Mouse (Mus musculus) myocyte (in vitro differentiated cells): ENCODE results near the gene Notch2. TPM values are rescaled to one million over a fixed set of nuclear protein-coding genes. Genes with fewer than 3 reads are reported as not detected.

ENCODE experiments used
- H3K27me3 ChIP-seq: one replicate; pipeline ENCODE4 v1.6.1; 2011; ENCODE audit not compliant: control insufficient read depth, insufficient read depth, insufficient read length
- H3K36me3 ChIP-seq: one replicate; pipeline ENCODE4 v1.6.1; 2011; ENCODE audit not compliant: control insufficient read depth, insufficient read depth
- H3K4me2 ChIP-seq: one replicate; pipeline ENCODE4 v1.6.1; 2011; ENCODE audit warnings: low read depth, control low read depth
- H3K4me3 ChIP-seq: one replicate; pipeline ENCODE4 v1.5.1; 2011; ENCODE audit warnings: mild to moderate bottlenecking, control low read depth, moderate library complexity
- H3K79me2 ChIP-seq: one replicate; pipeline ENCODE4 v1.6.1; 2011; ENCODE audit not compliant: control insufficient read depth, insufficient read depth
- H3ac ChIP-seq: one replicate; pipeline ENCODE4 v1.6.1; 2011; ENCODE audit not compliant: control insufficient read depth, insufficient read length
- CEBPB ChIP-seq: IDR thresholded peaks from 2 replicates; pipeline ENCODE4 v1.6.1; 2011; ENCODE audit warnings: mild to moderate bottlenecking, moderate library complexity; ENCODE audit not compliant: poor library complexity, insufficient read depth, severe bottlenecking
- E2F4 ChIP-seq: IDR thresholded peaks from one replicate; pipeline ENCODE4 v1.6.1; 2011; ENCODE audit warnings: mild to moderate bottlenecking, control low read depth, moderate library complexity; ENCODE audit not compliant: insufficient read depth
- MAX ChIP-seq: IDR thresholded peaks from one replicate; pipeline ENCODE4 v1.6.1; 2011; ENCODE audit warnings: low read depth, mild to moderate bottlenecking, control low read depth
- MYOD1 ChIP-seq, 3 experiments: IDR thresholded peaks; one replicate each; pipeline ENCODE4 v1.6.1; 2011; ENCODE audit warnings: control low read depth in 2 of 3, low read depth in 2 of 3, mild to moderate bottlenecking in 2 of 3, moderate library complexity in 1 of 3; ENCODE audit not compliant: insufficient read length in 2 of 3, control insufficient read depth in 1 of 3
- MYOG ChIP-seq, 3 experiments: IDR thresholded peaks; one replicate each; pipeline ENCODE4 v1.6.1; 2011; ENCODE audit warnings: control low read depth in 2 of 3, low read depth in 2 of 3, mild to moderate bottlenecking in 2 of 3; ENCODE audit not compliant: insufficient read length in 2 of 3, control insufficient read depth in 1 of 3, insufficient read depth in 1 of 3
- POLR2A ChIP-seq: IDR thresholded peaks from one replicate; pipeline ENCODE4 v1.6.1; 2011; ENCODE audit warnings: low read depth, mild to moderate bottlenecking, control low read depth, moderate library complexity; ENCODE audit not compliant: insufficient read length
- POLR2AphosphoS2 ChIP-seq: IDR thresholded peaks from one replicate; pipeline ENCODE4 v1.6.1; 2011; ENCODE audit warnings: low read depth, control low read depth; ENCODE audit not compliant: insufficient read length
- REST ChIP-seq: IDR thresholded peaks from one replicate; pipeline ENCODE4 v1.6.1; 2011; ENCODE audit warnings: mild to moderate bottlenecking, control low read depth, moderate library complexity; ENCODE audit not compliant: insufficient read depth, insufficient read length
- SRF ChIP-seq: IDR thresholded peaks from one replicate; pipeline ENCODE4 v1.6.1; 2011; ENCODE audit warnings: low read depth; ENCODE audit not compliant: control insufficient read depth, insufficient read length
- TCF12 ChIP-seq: IDR thresholded peaks from one replicate; pipeline ENCODE4 v1.6.1; 2011; ENCODE audit warnings: mild to moderate bottlenecking, control low read depth; ENCODE audit not compliant: poor library complexity, insufficient read depth, severe bottlenecking
- TCF3 ChIP-seq: IDR thresholded peaks from one replicate; pipeline ENCODE4 v1.6.1; 2011; ENCODE audit warnings: low read depth, control low read depth; ENCODE audit not compliant: insufficient read length
- USF1 ChIP-seq: IDR thresholded peaks from one replicate; pipeline ENCODE4 v1.6.1; 2011; ENCODE audit warnings: low read depth, mild to moderate bottlenecking, control low read depth, moderate library complexity
- polyA plus RNA-seq: library from polyadenylated mRNA; unstranded; fragments of >200 nt; fragmentation: generic; extraction: Trizol; gene quantifications from one replicate; pipeline ENCODE4 v1.2.1, GENCODE M21; 2012; ENCODE audit warnings: missing spikeins

The Notch2 gene
- polyA plus RNA-seq, 1 experiment = 15.1 TPM

DNA sequence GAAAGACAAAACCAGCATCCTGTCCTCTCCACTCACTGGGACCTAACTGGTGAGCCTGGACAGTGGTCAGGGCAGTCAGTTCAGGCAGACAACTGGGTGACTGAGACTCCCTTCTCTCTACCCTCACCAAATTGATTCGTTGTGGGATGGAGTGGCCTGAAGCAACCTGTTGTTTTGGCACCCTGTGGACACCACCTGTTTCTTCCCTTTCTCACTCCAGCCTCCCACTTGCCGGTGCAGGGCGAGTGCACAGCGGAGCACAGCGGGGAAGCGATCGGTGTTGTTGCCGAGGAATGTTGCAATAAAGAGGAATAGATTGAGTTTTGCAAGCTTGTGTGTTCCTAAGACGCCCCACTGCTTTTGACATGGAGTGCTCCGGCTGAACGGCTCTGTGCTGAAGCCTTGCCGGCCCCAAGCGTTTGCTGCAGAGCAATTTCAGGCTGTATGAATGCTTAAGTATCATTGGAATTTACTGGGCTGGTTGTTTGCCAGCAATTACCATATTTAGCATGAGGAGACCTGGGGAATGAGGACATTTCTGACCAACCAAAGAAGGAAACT lies 11.0 kb downstream of the Notch2 start:
- peaks cover 91% of the 10 kb centered on the region for H3K79me2 ChIP-seq
- peak overlapping the region; percentile 84 for H3K4me2 ChIP-seq
- no peaks in the 10 kb centered on the region for H3K36me3 ChIP-seq
- H3K27me3 ChIP-seq = no peaks in the 10 kb centered on the region
- peak overlapping the region; percentile 1 for H3K4me3 ChIP-seq
- no peak overlapping the region for H3ac ChIP-seq
- TF ChIP-seq CEBPB = peak; percentile 68
- TF ChIP-seq SRF = peak; percentile 95
- TF ChIP-seq REST = no peak
- peak in 2 of 3 experiments; percentile 84 to 91 for TF ChIP-seq MYOD1 (IDR thresholded peaks at IDR 0.05; ENCODE audit: control insufficient read depth in 1 of 3, insufficient read length in 2 of 3, low read depth in 2 of 3)
- no peak for TF ChIP-seq POLR2AphosphoS2
- no peak for TF ChIP-seq POLR2A
- peak in 2 of 3 experiments; percentile 49 to 86 for TF ChIP-seq MYOG (IDR thresholded peaks at IDR 0.05; ENCODE audit: control insufficient read depth in 1 of 3, insufficient read depth in 1 of 3, insufficient read length in 2 of 3, low read depth in 2 of 3)
- peak; percentile 39 for TF ChIP-seq TCF3
- TF ChIP-seq TCF12 = peak; percentile 21

DNA sequence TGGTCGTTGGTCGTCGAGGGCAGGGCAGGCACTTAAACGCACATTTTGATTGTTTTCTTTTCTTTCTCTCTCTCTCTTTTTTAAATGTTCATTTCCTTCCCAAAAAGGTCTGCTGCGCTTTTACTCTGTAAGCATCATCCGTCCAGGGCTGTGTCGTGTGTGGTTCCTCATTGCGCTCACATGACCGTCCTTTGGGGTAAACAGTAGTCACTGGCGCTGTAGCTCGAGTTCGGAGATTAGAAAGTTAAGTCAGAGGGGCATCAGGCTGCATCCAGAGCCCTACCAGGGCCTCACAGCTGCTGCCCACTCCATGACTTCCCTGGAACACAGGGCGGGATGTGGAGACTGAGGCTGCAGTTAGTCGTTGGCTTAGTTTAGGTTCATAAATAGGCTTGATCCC lies 12.2 kb downstream of the Notch2 start:
- TF ChIP-seq TCF3 (no peak), MYOD1 (IDR thresholded peaks at IDR 0.05; ENCODE audit: control insufficient read depth in 1 of 3, insufficient read length in 2 of 3, low read depth in 2 of 3) (peak in 1 of 3 experiments; percentile 10)
- no peak overlapping the region for H3ac ChIP-seq
- H3K27me3 ChIP-seq = no peaks in the 10 kb centered on the region
- H3K36me3 ChIP-seq = no peaks in the 10 kb centered on the region
- H3K4me3 ChIP-seq = peak overlapping the region; percentile 1
- peak overlapping the region; percentile 84 for H3K4me2 ChIP-seq
- H3K79me2 ChIP-seq = peaks cover 91% of the 10 kb centered on the region

DNA sequence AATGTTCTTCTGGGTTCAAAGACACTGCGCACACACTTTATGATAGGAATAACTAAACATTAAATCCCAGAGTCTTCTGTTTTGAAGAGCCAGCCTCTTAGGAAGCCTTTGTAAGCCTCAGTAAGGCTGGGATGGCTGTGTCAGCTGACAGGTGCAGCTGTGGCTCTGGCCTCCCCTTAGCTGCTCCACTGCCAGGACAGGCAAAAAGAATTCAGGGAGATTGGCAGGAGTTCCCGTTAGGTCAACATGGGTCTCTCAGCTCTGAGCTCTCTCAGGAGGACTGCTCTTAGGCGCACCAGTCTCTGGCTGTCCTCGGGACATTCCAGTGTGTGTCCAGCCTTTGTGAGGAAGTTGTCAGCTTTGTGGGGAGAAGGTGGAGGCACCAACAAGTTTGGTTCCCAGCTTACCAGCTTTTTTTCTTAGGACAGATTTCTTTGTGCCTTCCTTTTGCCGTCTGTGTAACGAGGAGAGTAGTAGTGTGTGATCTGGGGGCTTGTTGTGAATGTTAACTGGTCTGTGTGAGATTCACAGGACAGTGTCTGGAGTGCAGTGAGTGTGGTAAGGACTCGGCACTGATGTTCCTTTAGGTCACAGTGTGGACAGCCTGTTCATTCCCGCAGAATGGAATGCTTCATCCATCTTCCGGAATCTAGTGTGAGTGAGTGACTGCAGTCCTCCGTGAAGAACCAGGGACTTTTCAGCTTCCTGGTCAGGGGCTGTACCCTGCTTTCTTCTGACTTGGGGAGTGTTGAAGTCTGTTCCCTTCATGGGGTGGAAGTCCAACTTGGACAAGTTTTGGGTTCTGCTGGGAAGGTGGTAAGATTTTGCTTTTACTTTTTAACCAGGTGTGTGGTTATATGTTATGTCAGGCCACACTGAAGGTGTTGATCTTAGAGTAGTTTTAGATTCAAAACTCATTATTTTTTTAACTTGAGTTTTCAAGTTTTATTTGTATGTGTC lies 12.9 kb downstream of the Notch2 start:
- Histone ChIP-seq H3K4me2 (peak overlapping the region; percentile 84), H3K36me3 (no peaks in the 10 kb centered on the region), H3K27me3 (no peaks in the 10 kb centered on the region), H3K4me3 (peak overlapping the region; percentile 1), H3ac (no peak overlapping the region), H3K79me2 (peaks cover 91% of the 10 kb centered on the region)
- no peak for TF ChIP-seq POLR2A
- no peak for TF ChIP-seq MAX
- no peak for TF ChIP-seq CEBPB
- TF ChIP-seq E2F4 = no peak
- peak; percentile 57 to 90 (median 60) for TF ChIP-seq MYOG (IDR thresholded peaks at IDR 0.05; ENCODE audit: control insufficient read depth in 1 of 3, insufficient read depth in 1 of 3, insufficient read length in 2 of 3, low read depth in 2 of 3)
- TF ChIP-seq TCF3 = peak; percentile 49
- TF ChIP-seq POLR2AphosphoS2 = no peak
- peak; percentile 80 to 94 (median 90) for TF ChIP-seq MYOD1 (IDR thresholded peaks at IDR 0.05; ENCODE audit: control insufficient read depth in 1 of 3, insufficient read length in 2 of 3, low read depth in 2 of 3)
- peak; percentile 50 for TF ChIP-seq USF1
- no peak for TF ChIP-seq SRF
- no peak for TF ChIP-seq REST
- peak; percentile 55 for TF ChIP-seq TCF12

DNA sequence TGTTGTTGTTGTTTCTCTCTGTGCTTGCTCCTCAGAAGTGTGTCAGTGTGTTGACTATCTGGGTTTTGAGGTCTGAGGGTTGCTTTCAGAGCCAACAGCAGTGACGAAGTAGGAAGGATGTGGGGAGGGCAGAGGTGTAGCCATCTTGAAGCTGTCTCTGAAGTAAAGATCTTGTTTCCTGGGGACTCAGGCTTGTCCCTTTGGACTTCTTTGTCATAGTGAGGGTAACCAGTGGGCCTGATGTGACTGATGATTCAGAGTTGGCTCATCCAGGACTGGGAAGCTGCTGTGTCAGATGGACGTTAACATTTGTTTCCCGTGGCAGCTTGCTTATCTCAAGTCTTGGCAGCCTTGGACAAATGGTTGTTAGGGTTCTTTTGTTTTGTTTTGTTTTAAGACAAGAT lies 14.0 kb downstream of the Notch2 start:
- Histone ChIP-seq H3K4me3 (no peak overlapping the region), H3K27me3 (no peaks in the 10 kb centered on the region), H3ac (no peak overlapping the region), H3K4me2 (peak overlapping the region; percentile 84), H3K36me3 (no peaks in the 10 kb centered on the region), H3K79me2 (peaks cover 91% of the 10 kb centered on the region)
- no peak for TF ChIP-seq TCF3
- TF ChIP-seq E2F4 = no peak
- no peak for TF ChIP-seq REST
- peak; percentile 37 for TF ChIP-seq TCF12
- no peak for TF ChIP-seq MAX
- no peak for TF ChIP-seq CEBPB
- TF ChIP-seq MYOD1 (IDR thresholded peaks at IDR 0.05; ENCODE audit: control insufficient read depth in 1 of 3, insufficient read length in 2 of 3, low read depth in 2 of 3) = peak in 2 of 3 experiments; percentile 82 to 90
- TF ChIP-seq POLR2AphosphoS2 = no peak
- no peak for TF ChIP-seq USF1
- TF ChIP-seq MYOG (IDR thresholded peaks at IDR 0.05; ENCODE audit: control insufficient read depth in 1 of 3, insufficient read depth in 1 of 3, insufficient read length in 2 of 3, low read depth in 2 of 3) = peak in 1 of 3 experiments; percentile 74
- no peak for TF ChIP-seq SRF

DNA sequence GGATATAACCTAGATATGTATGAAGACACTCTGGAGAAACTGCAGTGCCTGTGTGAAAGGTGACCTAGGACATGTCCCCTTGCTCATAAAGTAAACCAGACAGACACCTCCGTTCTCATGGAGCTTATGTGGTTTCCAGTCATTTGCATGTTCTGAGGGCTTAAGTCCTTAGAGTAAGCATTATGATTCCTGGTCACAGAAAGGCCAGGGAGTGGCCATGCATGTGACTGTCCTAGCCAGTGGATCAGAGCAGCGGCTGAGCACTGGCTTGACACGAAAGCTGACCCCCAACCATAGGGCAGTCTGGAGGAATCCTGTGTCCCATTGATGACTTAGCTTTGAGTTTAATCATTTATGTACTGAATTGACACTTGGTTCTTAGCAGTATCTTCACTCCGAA lies 14.7 kb downstream of the Notch2 start:
- H3K4me3 ChIP-seq = no peak overlapping the region
- TF ChIP-seq CEBPB (no peak), MYOG (IDR thresholded peaks at IDR 0.05; ENCODE audit: control insufficient read depth in 1 of 3, insufficient read depth in 1 of 3, insufficient read length in 2 of 3, low read depth in 2 of 3) (peak in 1 of 3 experiments; percentile 9), TCF3 (no peak), POLR2A (peak; percentile 21), POLR2AphosphoS2 (peak; percentile 17), MYOD1 (IDR thresholded peaks at IDR 0.05; ENCODE audit: control insufficient read depth in 1 of 3, insufficient read length in 2 of 3, low read depth in 2 of 3) (peak in 1 of 3 experiments; percentile 34), E2F4 (no peak)
- H3K79me2 ChIP-seq = peaks cover 91% of the 10 kb centered on the region
- no peaks in the 10 kb centered on the region for H3K27me3 ChIP-seq
- peak overlapping the region; percentile 84 for H3K4me2 ChIP-seq
- H3K36me3 ChIP-seq = no peaks in the 10 kb centered on the region
- H3ac ChIP-seq = no peak overlapping the region
